Mouse (Mus musculus): ENCODE measurements around the gene Pbx4. TPM values are rescaled to one million over a fixed set of nuclear protein-coding genes. Genes with fewer than 3 reads are reported as not detected.

The Pbx4 gene
- total RNA-seq, 2 experiments from 2014 or later, result 15.1 to 18.3 TPM

- DNase-seq (ENCODE audit: low spot score in 2 of 2), result peak; percentile 95 to 97
- TF ChIP-seq CTCF (conservative IDR thresholded peaks at IDR 0.05), result peak; percentile 84
- H3K27ac ChIP-seq, result peak overlapping the region; percentile 98
- H3K4me3 ChIP-seq, result peak overlapping the region; percentile 95
Measured at GRCm38 (mm10) chr8:69901484-69902162, 69.3 kb downstream of the Pbx4 start.

GRCm38 (mm10) chr8:69902163-69903062 is 70.1 kb downstream of the Pbx4 start, which contains the start of the genes Tssk6, Ndufa13 and Yjefn3:
Gene Tssk6, plus strand, starts transcription at chr8:69902184.
Gene Ndufa13, minus strand, starts transcription at chr8:69902558.
Gene Yjefn3, minus strand, starts transcription at chr8:69902712.
- H3K27ac ChIP-seq, result peak within 1 kb of the TSS; percentile 98
- H3K4me3 ChIP-seq, result peak within 1 kb of the TSS; percentile 95
- peak; percentile 27; the same call in 1 of the 2 replicates for TF ChIP-seq CTCF (conservative IDR thresholded peaks at IDR 0.05)
- DNase-seq (ENCODE audit: low spot score in 2 of 2), result peak in 1 of 2 experiments; percentile 37

GRCm38 (mm10) chr8:69903063-69903542 is 70.8 kb downstream of the Pbx4 start:
- DNase-seq (ENCODE audit: low spot score in 2 of 2), result peak; percentile 99 to 100
- TF ChIP-seq CTCF (conservative IDR thresholded peaks at IDR 0.05), result no peak
- Histone ChIP-seq H3K4me3 (peak overlapping the region; percentile 95), H3K27ac (peak overlapping the region; percentile 98)

DNA sequence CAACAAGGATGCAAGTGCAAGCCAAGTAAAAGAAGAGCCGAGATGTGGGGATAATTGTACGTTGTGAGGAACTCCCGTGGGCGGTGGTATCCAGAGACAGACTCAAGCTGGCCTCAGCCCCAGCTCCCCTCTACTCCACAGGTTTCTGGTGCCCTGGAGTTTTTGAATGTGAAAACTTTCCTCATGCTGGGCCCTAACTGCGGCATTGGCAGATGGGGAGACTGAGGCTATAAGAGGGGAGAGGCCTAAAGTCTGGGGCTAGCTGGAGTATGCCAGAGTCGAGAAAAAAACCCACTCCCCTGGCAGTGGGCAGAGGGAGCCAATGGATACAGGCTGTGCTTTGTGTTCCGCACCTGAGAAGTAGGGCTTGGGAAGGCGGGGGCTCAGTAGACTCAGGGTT is 71.8 kb downstream of the Pbx4 start:
- Histone ChIP-seq H3K27ac (peak overlapping the region; percentile 89), H3K4me3 (no peak overlapping the region)
- no peak for TF ChIP-seq CTCF (conservative IDR thresholded peaks at IDR 0.05)
- no peak for DNase-seq (ENCODE audit: low spot score in 2 of 2)

- no peak for DNase-seq (ENCODE audit: low spot score in 2 of 2)
- Histone ChIP-seq H3K4me3 (no peak overlapping the region), H3K27ac (no peak overlapping the region)
- no peak for TF ChIP-seq CTCF (conservative IDR thresholded peaks at IDR 0.05)
Measured at GRCm38 (mm10) chr8:69906260-69906659, 74.0 kb downstream of the Pbx4 start.

DNA sequence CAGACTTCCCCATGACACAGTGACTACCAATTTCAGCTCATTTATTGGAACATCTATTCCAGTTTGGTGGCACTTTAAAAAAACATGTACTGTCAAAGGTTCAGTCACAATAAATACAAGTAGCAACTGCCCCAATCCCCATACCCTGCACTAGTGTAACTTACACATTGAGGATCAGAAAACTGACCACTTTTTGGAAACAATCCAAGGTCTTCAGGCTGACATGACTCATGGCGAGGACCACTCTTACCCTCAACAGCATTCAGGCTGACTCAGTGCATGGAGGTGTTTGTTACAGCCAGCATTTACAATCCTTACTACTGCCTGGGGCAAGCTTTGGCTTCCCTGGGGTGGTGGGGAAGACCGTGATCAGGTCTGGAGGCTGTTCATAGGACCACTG is 74.8 kb downstream of the Pbx4 start:
- no peak overlapping the region for H3K27ac ChIP-seq
- TF ChIP-seq CTCF (conservative IDR thresholded peaks at IDR 0.05), result no peak
- no peak overlapping the region for H3K4me3 ChIP-seq
- no peak for DNase-seq (ENCODE audit: low spot score in 2 of 2)

DNA sequence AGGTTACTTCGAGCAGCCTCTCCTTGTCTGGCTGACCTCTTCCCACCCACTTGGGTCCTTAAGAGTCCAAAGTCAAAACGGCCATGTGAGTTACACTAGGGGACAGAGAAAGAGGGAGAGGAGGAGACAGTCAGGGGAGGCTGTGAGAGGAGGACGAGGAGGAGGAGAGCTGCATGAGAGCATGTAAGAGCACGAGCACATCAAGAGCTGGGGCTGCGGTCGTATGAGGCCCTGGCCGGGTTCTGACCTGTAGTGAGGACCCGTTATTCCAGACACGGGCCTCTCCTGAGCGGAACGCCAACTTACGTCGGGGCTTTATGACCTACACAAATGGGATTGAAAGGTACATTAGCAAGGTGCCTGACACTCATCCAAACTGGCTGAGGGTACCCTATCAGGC is 79.6 kb downstream of the Pbx4 start:
- no peak for TF ChIP-seq CTCF (conservative IDR thresholded peaks at IDR 0.05)
- Histone ChIP-seq H3K27ac (no peak overlapping the region), H3K4me3 (no peak overlapping the region)
- no peak for DNase-seq (ENCODE audit: low spot score in 2 of 2)

- Histone ChIP-seq H3K27ac (0 out of 2 replicates have a peak overlapping the region, but pooled peaks have one; percentile 12), H3K4me3 (no peak overlapping the region)
- TF ChIP-seq CTCF (conservative IDR thresholded peaks at IDR 0.05), result peak; percentile 47
- no peak for DNase-seq (ENCODE audit: low spot score in 2 of 2)
Measured at GRCm38 (mm10) chr8:69912478-69913074, 80.3 kb downstream of the Pbx4 start.

DNA sequence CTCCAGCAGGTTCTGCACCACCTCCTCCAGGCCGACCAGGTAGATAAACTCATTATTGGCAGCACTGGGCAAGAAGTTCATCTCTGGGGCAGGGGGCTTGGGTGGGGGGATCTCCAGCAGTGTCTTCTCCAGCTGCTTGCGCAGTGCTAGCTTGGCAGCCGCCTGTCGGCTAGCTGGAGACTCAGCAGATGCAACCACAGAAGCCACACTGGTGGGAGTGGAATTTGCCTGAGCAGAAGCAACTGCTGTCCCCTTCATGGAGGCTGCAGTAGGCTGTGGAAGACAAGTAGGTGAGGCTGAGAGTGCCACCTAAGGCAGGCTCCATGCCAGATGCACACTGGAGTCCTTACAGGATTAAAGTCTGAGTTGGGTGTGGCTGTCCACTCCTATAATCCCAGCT is 82.2 kb downstream of the Pbx4 start:
- TF ChIP-seq CTCF (conservative IDR thresholded peaks at IDR 0.05), result no peak
- no peak for DNase-seq (ENCODE audit: low spot score in 2 of 2)
- H3K4me3 ChIP-seq, result no peak overlapping the region
- no peak overlapping the region for H3K27ac ChIP-seq

DNA sequence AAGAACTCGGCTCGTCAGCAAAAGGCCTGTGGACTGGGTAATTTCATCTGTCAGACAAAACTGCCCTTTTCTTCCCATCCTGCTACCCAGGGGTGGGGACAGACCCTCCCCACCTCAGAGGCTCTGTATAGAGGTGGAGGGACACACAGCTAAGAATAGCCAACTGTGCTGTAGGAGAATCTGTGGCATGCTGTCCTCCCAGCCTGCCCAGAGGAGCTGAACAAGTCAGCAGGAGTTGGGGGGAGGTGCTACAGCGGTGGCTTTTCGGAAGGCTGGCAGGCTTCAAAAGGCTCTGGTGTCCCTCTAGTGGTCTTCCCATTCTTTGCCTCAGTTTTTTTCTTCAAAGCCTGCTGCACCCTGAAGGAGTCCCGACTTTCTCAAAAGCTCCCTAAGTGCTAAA is 83.5 kb downstream of the Pbx4 start:
- Histone ChIP-seq H3K27ac (peak overlapping the region; percentile 51; the same call in 1 of the 2 replicates), H3K4me3 (no peak overlapping the region)
- peak; percentile 75 for TF ChIP-seq CTCF (conservative IDR thresholded peaks at IDR 0.05)
- peak in 1 of 2 experiments; percentile 40 for DNase-seq (ENCODE audit: low spot score in 2 of 2)

DNA sequence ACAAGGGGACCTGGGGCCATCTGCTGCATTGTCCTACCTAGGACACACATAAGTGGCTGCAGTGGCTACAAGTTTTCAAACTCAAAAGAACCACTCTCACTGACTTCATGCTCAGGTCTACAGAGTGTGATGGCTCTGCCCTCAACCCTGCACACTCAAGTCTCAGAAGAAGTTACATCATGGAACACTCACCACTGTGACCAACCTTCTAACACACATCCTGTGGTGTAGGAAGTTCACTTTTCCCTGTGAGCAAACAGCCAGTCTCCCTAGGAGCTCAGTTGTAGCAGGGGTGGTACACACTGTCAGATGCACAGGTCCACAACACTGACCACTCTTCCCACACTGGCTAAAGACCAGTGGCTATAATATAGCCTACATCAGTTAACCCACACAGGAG is 86.2 kb downstream of the Pbx4 start:
- Histone ChIP-seq H3K27ac (no peak overlapping the region), H3K4me3 (no peak overlapping the region)
- no peak for DNase-seq (ENCODE audit: low spot score in 2 of 2)
- no peak for TF ChIP-seq CTCF (conservative IDR thresholded peaks at IDR 0.05)

- no peak overlapping the region for H3K4me3 ChIP-seq
- H3K27ac ChIP-seq, result 0 out of 2 replicates have a peak overlapping the region, but pooled peaks have one; percentile 12
- TF ChIP-seq CTCF (conservative IDR thresholded peaks at IDR 0.05), result peak; percentile 95
Measured at GRCm38 (mm10) chr8:69919010-69919409, 86.7 kb downstream of the Pbx4 start.

More at GRCm38 (mm10) chr8:69919010-69919409, 86.7 kb downstream of the Pbx4 start:
- peak; percentile 79 to 87 for DNase-seq (ENCODE audit: low spot score in 2 of 2)

Data from layer of hippocampus, adult 2 months (tissue).